Mouse (Mus musculus) liver, embryonic 14.5 days (tissue): ENCODE results near the gene Sigmar1.

Source experiments
- CTCF ChIP-seq: IDR thresholded peaks from 2 replicates; pipeline ENCODE4 v1.5.1; 2016; ENCODE audit warnings: antibody characterized with exemption, low read depth, control low read depth
- EP300 ChIP-seq: IDR thresholded peaks from 2 replicates; pipeline ENCODE4 v1.6.1; 2016; ENCODE audit warnings: antibody characterized with exemption, low read depth

DNA sequence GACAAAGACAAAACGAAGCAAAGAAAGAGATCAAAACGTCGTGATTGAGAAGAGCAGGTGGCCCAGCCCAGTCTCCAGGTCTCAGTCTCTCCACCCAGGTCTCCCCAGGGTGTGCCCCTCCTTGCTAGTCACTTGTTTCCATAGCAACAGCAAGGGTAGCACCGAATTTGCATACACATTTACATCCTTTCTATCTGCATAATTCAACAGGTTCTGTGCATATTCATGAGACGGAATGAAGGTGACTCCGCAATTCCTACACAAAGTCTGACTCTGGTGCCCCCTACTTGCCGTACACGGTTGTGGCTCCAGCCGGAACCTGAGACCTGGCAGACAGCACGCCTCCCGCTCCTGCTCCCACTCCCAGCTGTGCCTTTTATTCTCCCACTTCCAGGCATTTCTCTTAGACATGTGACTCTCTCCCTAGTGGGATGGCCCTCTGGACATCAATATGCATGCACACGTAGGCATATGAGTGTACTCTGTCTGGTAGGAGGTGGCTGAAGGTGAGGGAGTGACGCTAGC, 48.9 kb downstream of the Sigmar1 start:
- no peak for TF ChIP-seq EP300
- TF ChIP-seq CTCF: peak; percentile 73
